Mouse (Mus musculus) naive thymus-derived CD4-positive, alpha-beta T cell, adult 5 months (primary cell): ENCODE results near the gene Tmco3. TPM values are rescaled to one million over a fixed set of nuclear protein-coding genes. Genes with fewer than 3 reads are reported as not detected.

Source experiments
- polyA plus RNA-seq: library from polyadenylated mRNA; unstranded; fragments of 100-300 nt; shearing (Covaris generic); gene quantifications from one replicate; pipeline ENCODE4 v1.2.1, GENCODE M21; 2017

Gene Tmco3
- 25.1 TPM for polyA plus RNA-seq

GRCm38 (mm10) chr8:13287692-13288623 is at the start of gene Tmco3, which contains the start of gene Dcun1d2:
Gene Tmco3 (plus strand): TSS chr8:13288190.
Gene Dcun1d2 (minus strand): TSS chr8:13288131.

DNA sequence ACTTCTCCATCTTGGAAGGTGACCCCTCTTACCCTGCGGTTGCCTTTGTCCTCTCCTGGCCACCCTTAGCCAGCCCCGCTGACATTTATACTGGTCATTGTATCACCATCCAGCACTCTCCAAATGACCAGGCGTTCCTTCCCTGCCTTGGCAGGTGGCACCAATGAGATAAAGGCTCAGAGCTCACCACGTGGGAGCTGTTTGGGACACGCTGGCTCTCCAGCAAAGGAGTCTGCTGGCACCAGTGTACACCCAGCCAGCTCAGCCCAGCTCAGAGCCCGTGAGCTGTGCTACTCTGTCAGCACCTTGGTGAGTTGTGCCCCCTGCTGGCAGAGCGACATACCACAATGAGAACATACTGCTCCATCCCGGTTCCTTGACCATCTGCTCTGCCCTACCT is 34.0 kb upstream of the Tmco3 start, which contains the start of gene Adprhl1:
TSS of gene Adprhl1 (minus strand) at position 144 of the 400 bp plus-strand sequence.

DNA sequence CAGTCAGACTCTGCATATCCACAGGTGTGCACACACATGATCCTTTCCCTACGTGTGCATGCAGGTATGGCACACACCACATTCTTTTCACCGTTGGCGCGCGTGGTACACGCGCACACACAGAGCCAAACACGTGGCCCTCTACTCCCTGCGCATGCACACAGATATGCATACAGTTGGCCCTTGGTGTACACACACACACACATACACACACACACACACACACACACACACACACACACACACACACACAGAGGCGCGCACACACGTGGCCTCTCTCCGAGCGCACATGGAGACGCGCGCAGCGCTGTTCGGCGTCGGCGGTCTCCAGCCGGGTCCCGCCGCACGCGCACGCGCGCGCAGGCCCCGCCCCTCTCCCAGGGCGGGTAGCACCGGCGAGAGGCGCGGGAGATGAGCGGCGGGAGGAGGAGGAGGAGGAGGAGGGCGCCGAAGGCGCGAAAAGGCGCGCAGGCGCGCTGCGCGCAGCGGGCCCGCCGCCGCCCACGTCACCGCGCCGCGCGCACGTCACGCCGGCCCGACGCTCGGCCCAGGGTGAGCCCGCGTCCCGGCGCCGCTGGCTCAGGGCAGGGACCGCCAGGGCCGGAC is 50.4 kb downstream of the Tmco3 start, which contains the start of gene Tfdp1:
TSS of gene Tfdp1 (plus strand) at position 497 of the 606 bp plus-strand sequence.

Other genes starting within 250 kb of the Tmco3 start
- gene Proz, start 227.3 kb upstream of the Tmco3 start, polyA plus RNA-seq: 1.5 TPM
- 47.7 TPM for gene Pcid2, start 182.7 kb upstream of the Tmco3 start, polyA plus RNA-seq
- gene Cul4a, start 182.6 kb upstream of the Tmco3 start, polyA plus RNA-seq: 26.8 TPM
- 178 TPM for gene Lamp1, start 129.0 kb upstream of the Tmco3 start, polyA plus RNA-seq
- gene Grtp1, start 87.6 kb upstream of the Tmco3 start, polyA plus RNA-seq: 0.56 TPM
- not detected for gene Adprhl1, start 34.0 kb upstream of the Tmco3 start, polyA plus RNA-seq
- gene Dcun1d2, start 59 bp upstream of the Tmco3 start, polyA plus RNA-seq: 17.3 TPM
- gene Tfdp1, start 50.6 kb downstream of the Tmco3 start, polyA plus RNA-seq: 40.7 TPM
- gene Atp4b, start 108.6 kb downstream of the Tmco3 start, polyA plus RNA-seq: not detected
- not detected for gene Grk1, start 116.9 kb downstream of the Tmco3 start, polyA plus RNA-seq
- not detected for gene Tmem255b, start 147.0 kb downstream of the Tmco3 start, polyA plus RNA-seq
- gene Gas6, start 206.3 kb downstream of the Tmco3 start, polyA plus RNA-seq: not detected